Mouse (Mus musculus) adrenal gland, adult 2 months (tissue): ENCODE results near the gene Tmem167b. TPM values are rescaled to one million over a fixed set of nuclear protein-coding genes. Genes with fewer than 3 reads are reported as not detected.
"Not testable (repeated sequence)": the region's sequence is repeated elsewhere in the genome, so short reads cannot be mapped to it uniquely, and the experiment has no call there.

Experiments used
- DNase-seq: peaks from one replicate; pipeline ENCODE4 v3.0.0; 2021
- long read RNA-seq: library from polyadenylated mRNA; stranded (forward); transcript quantifications from one replicate; pipeline ENCODE4 v2.0.0, GENCODE M21; 2021
- polyA plus RNA-seq: library from polyadenylated mRNA; depleted of rRNA; stranded (reverse); fragments of >200 nt; gene quantifications from 2 replicates; pipeline ENCODE4 v1.2.3, GENCODE M21; 2012; rRNA removed
- total RNA-seq, 2 experiments: library from RNA; stranded (reverse); gene quantifications; 2 replicates each; pipeline ENCODE4 v1.2.3; 2021

Tmem167b gene
- total RNA-seq (10 to 100 TPM; 51.1 to 60.5 TPM), polyA plus RNA-seq (2.5 and 3.3 TPM in 2 replicates)
- long read RNA-seq, transcript Tmem167b-201 (3 exons, 2,864 nt) = major isoform, 48 of 58 reads
- long read RNA-seq, partial matches to known transcripts = 2 of 58 reads
- long read RNA-seq, other reads (novel, unspliced or antisense) = 5 of 58 reads

- DNase-seq = peak; percentile 97
Measured at GRCm38 (mm10) chr3:108562133-108562730, at the start of gene Tmem167b. Gene Tmem167b, minus strand, starts transcription at chr3:108562466.

DNA sequence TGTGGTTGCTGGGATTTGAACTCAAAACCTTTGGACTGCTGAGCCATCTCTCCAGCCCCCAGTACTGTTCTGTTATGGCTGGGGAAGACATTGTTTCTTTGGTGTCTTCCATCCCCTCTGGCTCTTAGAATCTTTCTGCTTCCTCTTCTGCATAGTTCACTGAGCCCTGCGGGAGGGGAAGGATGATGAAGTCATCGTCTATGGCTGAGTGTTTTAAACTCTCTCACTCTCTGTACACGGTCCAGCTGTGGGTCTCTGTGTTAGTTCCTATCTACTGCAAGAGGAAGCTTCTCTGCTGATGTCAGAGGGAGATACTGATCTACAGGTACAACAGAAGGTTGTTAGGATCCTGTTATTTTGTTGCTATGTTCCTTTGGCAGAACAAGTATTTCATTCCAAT lies 46.6 kb upstream of the Tmem167b start:
- no peak for DNase-seq

DNA sequence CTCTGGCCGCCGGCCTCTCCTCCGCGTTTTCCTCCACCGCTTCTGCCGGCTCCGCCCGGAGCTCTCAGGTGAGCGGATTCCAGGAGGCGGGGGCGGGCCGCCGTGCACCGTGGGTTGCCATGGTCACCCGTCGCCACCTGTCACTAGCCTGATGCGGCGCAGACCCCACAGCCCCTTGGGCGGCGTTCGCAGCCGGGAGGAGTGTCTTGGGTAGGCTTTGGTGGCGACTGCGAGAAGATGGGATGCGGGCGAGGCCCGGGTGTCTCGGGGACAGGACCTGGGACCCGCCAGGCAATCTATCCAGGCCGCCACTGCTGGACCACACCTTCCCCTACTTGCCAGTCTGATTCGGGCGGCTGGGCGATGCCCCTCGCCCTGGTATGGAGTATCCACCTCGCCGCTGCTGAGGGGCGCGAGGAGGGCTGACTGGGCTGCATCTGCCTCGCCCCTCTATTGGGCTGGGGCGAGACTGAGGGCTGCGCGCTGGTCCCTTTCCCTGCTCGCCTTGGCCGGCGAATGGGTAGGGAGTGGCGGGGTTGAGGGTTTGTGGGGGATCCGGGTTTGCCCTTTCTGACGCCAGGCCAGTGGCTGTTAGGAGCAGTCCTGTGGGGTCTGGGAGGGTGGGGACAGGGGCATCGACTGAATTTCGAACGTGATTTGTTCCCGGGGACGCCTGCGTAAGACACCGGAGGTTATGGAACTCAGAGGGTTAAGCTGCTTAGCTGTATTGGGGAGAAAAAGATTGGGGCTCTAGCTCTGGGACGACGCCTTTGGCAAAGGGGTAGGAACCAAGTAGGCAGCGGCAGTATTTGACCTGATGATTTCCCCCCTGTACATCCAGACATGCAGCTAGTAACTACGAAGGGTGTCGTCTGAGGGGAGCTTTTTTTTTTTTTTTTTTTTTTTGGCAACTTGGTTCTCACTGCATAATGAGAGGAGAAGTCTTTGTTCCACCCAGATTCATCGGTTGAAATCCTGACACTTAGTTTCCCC lies 29.6 kb upstream of the Tmem167b start:
- no peak for DNase-seq

- peak; percentile 99 for DNase-seq
Measured at GRCm38 (mm10) chr3:108590786-108591529, 28.7 kb upstream of the Tmem167b start, which contains the start of gene Wdr47. Gene Wdr47, plus strand, starts transcription at chr3:108591279.

GRCm38 (mm10) chr3:108588446-108588845 lies 26.2 kb upstream of the Tmem167b start:
- DNase-seq = no peak

- DNase-seq = no peak
Measured at GRCm38 (mm10) chr3:108584580-108584979, 22.3 kb upstream of the Tmem167b start.

- no peak for DNase-seq
Measured at GRCm38 (mm10) chr3:108574018-108574417, 11.8 kb upstream of the Tmem167b start.

- DNase-seq = no peak
Measured at GRCm38 (mm10) chr3:108572309-108573010, 10.2 kb upstream of the Tmem167b start.

- DNase-seq = peak; percentile 97
Measured at GRCm38 (mm10) chr3:108571443-108572294, 9.4 kb upstream of the Tmem167b start, which contains the start of gene Taf13. Gene Taf13, plus strand, starts transcription at chr3:108571698.

DNA sequence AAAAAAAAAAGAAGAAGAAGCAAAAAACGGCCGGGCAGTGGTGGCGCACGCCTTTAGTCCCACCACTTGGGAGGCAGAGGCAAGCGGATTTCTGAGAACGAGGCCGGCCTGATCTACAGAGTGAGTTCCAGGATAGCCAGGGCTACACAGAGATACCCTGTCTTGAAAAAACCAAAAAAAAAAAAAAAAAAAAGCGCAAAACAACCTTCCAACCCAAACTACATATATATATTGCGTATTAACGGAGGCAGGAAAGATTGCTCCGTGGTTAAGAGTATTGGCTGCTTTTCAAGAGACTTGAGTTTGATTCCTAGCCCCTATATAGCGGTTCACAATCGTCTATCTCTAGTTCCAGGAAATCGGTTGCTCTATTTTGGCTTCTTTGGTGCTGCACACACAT lies 8.5 kb upstream of the Tmem167b start:
- DNase-seq = no peak

GRCm38 (mm10) chr3:108569636-108570035 lies 7.4 kb upstream of the Tmem167b start:
- DNase-seq = not testable (repeated sequence)

DNA sequence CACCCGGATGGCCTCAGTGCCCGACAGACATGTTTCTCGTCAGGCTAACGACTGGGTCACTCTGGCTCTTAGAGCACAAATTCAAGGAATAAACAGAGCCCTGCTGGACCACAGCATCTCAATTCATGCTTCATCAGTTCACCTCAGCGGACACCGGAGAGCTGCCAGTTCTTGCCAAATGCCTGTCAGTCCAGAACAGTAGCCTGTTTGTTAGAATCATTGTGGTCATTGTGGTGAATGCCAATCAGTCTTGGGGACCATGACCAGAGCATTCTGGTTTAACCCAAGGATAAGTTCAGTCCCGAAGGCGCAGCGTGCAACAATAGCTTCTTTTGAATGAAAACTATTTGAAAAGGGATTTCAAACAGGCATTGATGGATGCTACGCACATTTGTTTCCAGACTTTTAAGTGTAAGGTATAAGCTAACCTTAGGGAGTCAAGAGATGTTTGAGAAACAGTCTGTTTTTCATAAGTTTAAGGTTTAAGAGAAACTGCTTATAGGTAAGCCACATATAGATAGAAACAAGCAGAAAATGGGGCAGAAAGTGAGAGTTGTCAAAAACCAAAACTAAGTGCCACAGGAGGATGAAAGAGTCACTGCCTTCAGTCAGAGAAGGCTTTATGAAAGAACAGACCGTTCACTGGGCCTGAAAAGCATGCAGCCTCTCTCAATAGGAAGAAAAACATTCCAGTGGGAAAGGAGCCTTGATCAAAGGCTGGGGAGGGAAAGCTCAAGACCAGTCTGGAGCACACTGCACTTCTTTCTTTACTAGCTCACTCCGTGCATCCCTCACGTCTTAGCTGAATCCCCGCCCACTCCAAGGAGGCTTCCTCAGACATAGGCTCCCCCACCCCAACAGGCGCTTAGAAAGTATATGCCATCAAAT lies 6.0 kb upstream of the Tmem167b start:
- DNase-seq = no peak

- DNase-seq = peak; percentile 85
Measured at GRCm38 (mm10) chr3:108563309-108563708, 1.0 kb upstream of the Tmem167b start.

DNA sequence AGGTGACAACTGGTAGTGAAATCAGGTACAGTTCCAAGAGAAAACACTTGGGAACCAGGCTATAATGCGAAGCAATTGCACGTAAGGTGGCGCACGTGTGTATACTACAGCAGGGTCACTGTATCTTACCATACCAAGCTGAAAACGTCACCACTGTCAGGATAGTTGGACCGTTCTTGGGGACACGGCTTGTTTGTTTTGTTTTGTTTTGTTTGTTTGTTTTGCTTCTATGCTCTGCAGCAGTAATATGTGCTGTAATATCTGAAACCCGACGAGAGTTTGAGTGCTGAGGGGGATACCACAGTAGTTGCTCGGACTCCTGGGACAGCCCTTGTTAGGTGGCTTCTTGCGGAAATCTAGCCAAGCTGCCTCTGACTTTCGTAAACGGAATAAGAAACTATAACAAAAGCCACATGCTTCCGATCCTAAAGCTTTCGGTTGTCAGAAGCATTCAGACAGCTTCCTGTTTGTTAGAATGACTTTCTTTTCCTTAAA lies 558 bp upstream of the Tmem167b start:
- no peak for DNase-seq

GRCm38 (mm10) chr3:108557888-108558287 lies 4.4 kb downstream of the Tmem167b start:
- no peak for DNase-seq

DNA sequence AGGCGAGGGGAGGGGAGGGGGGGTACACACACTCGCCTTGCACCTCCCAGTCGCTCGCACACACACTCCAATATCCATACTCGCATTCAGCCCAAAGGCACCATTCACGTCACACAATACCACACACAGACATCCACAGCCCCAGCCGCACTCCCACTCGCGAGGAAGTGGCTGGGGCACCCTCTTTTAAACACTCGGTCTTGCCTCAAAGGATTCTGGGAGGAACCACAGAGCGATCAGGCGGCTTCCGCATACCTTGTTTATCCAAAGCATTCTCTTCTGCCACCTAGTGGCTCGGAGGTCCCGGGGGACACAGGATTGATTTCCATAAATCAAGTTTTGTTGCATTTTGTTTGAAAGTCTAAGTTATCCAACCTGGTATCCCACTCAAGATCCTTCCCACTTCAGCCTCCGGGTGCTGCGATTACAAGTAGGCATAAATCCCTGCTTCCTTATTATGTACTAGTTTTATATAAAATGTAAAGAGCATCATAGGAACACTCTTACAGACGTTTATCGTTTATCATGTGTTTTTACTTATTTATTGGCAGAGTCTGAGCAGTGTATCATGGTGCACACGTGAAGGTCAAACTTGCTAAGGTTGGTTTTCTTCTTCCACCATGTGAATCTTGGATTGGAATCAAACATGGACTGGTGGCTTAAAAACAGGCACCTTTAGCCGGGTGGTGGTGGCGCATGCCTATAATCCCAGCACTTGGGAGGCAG lies 7.5 kb downstream of the Tmem167b start:
- DNase-seq = peak; percentile 93

DNA sequence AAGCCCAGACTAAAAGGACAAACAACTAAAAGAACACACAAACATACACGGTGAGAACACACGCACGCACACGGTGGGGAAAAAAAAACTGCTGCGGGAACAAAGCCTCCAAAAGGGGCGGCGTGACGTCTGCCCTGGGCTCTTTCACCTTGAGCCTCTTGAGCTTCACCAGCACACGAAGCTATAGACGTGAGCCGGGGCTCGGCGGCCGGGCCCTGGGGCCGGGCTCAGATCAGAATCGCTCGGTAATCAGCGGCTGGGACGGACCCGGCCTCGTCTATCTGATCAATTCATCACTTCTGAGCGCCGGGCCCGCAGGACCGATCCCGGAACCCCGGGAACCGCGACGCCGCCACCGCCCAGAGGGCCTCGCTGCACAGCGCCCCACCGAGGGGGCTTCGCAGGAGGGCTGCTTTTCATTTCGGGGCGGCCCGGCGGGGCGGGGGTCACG lies 8.1 kb downstream of the Tmem167b start:
- no peak for DNase-seq

GRCm38 (mm10) chr3:108542299-108542698 lies 20.0 kb downstream of the Tmem167b start:
- DNase-seq = no peak
